Mouse (Mus musculus) ES-Bruce4 (cell line): ENCODE data around the gene Chpf2.

Experiments used
- EP300 ChIP-seq: IDR thresholded peaks from 2 replicates; pipeline ENCODE4 v1.6.1; 2011; ENCODE audit warnings: low read depth, low read length; ENCODE audit not compliant: insufficient read depth
- POLR2A ChIP-seq: IDR thresholded peaks from one replicate; pipeline ENCODE4 v1.8.1; 2011; ENCODE audit warnings: low read length; ENCODE audit not compliant: insufficient read depth

GRCm38 (mm10) chr5:24586547-24587199, at the start of gene Chpf2:
- TF ChIP-seq POLR2A, result no peak
- TF ChIP-seq EP300, result no peak
